Mouse (Mus musculus): Measurements from ENCODE around the gene Lrrc52.
A peak's percentile ranks its signal among the peaks of the same experiment; 100 is the strongest.

Gene Lrrc52

GRCm38 (mm10) chr1:167466765-167467426 is at the start of gene Lrrc52:
TSS of gene Lrrc52 (minus strand) at chr1:167466780.
- DNase-seq (ENCODE audit: low read depth, low spot score) = no peak

DNA sequence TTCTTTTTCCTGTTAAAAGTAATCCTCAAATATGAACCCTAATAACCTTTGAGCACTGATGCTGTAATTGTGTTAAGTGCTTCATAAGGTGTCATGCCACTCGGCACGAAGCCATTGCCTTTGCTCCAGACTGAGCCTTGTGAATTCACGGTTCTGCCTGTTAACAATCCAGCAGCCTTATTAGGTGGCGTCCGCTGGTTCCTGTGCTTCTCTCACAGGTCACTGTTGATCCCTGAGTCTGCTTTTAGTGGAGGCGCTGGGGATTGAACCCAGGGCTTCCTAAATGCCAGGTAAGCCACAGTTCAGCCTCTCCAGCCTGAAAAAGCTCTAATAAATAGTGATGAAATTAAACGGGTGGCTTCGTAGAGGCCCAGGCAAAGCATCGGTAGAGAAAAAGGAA is 45.0 kb upstream of the Lrrc52 start:
- DNase-seq (ENCODE audit: low read depth, low spot score) = no peak

DNA sequence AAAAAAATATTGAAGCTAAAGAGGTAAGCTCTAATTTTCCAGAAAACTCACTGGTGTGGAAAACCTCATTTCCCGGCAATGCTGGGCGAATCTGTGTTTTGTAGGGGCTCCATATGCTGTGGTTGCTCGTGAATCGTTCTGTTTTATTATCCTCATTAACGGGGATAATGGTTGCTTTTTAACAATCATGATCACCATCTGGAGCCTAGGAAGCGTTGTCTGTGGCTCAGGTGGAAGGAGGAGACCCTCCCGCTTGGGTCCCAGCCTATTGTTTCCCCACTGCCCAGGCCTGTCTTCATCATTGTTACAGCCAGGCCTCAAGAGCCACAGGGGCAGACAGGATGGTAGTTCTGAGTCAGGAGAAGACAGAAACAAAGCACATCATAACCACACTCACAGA is 39.5 kb upstream of the Lrrc52 start:
- DNase-seq (ENCODE audit: low read depth, low spot score) = no peak

- DNase-seq (ENCODE audit: low read depth, low spot score) = no peak
Measured at GRCm38 (mm10) chr1:167505427-167505826, 38.8 kb upstream of the Lrrc52 start.

- DNase-seq (ENCODE audit: low read depth, low spot score) = no peak
Measured at GRCm38 (mm10) chr1:167499097-167499850, 32.7 kb upstream of the Lrrc52 start.

- no peak for DNase-seq (ENCODE audit: low read depth, low spot score)
Measured at GRCm38 (mm10) chr1:167497991-167498390, 31.4 kb upstream of the Lrrc52 start.

- no peak for DNase-seq (ENCODE audit: low read depth, low spot score)
Measured at GRCm38 (mm10) chr1:167497560-167497959, 31.0 kb upstream of the Lrrc52 start.

- no peak for DNase-seq (ENCODE audit: low read depth, low spot score)
Measured at GRCm38 (mm10) chr1:167491501-167491900, 24.9 kb upstream of the Lrrc52 start.

GRCm38 (mm10) chr1:167487933-167488332 is 21.4 kb upstream of the Lrrc52 start:
- DNase-seq (ENCODE audit: low read depth, low spot score) = no peak

GRCm38 (mm10) chr1:167486959-167487680 is 20.5 kb upstream of the Lrrc52 start:
- peak; percentile 5 for DNase-seq (ENCODE audit: low read depth, low spot score)

DNA sequence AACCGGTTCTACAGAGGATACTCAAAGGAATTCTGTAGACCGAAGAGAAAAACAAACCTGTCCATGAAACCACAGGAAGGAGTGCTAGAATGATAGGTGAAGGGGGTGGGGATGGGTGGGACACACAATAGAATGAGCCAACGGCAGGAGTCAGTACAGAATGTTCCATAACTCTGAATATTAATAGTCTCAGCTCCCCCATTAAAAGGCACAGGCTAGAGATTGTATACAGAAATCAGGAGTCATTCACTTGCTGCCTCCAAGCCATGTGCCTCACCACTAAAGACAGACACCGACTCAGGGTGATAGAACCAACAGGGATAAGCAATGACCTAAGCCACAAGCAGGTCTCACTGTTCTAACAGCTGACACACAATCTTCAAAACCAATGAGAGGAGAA is 16.3 kb upstream of the Lrrc52 start:
- no peak for DNase-seq (ENCODE audit: low read depth, low spot score)

DNA sequence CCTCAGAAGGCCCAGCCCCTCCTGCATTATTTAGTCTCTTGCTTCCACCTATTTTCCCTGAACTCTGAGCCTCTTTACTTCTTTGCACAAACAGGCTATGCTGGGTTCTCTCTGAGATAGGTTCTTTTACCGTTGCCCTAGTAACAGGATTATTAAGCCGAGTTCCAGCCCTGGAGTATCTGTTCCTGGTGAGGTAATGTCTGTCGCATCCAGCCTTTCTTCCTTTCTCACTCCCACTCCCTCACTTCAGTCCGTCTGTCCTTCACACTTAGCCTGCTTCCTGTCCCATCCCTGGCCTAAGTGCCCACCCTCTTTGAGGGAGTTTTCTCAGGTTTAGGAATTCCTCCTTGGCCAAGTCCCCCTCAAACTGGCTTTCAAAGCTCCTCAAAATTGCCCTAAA is 7.0 kb upstream of the Lrrc52 start:
- no peak for DNase-seq (ENCODE audit: low read depth, low spot score)

DNA sequence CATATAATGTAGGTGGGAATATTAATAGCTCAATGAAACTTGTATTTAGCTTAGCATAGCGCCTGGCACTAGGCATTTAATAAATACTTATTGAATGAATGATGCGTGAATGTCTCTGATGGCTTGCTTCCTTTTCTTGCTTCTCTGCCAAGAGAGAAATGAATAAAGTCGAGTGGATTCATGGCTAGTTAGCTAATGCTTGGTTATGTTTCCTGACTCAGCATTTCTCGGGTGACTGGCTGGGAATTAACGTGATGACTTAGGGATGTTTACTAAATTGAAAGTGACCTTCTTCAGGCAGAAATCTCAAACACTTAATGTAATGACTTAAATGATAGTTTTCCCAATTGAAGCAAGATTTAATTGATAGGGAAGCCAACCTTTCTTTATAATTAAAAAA is 1.3 kb upstream of the Lrrc52 start:
- no peak for DNase-seq (ENCODE audit: low read depth, low spot score)

- DNase-seq (ENCODE audit: low read depth, low spot score) = no peak
Measured at GRCm38 (mm10) chr1:167457311-167457710, 9.3 kb downstream of the Lrrc52 start.

- DNase-seq (ENCODE audit: low read depth, low spot score) = no peak
Measured at GRCm38 (mm10) chr1:167453048-167453447, 13.5 kb downstream of the Lrrc52 start.

DNA sequence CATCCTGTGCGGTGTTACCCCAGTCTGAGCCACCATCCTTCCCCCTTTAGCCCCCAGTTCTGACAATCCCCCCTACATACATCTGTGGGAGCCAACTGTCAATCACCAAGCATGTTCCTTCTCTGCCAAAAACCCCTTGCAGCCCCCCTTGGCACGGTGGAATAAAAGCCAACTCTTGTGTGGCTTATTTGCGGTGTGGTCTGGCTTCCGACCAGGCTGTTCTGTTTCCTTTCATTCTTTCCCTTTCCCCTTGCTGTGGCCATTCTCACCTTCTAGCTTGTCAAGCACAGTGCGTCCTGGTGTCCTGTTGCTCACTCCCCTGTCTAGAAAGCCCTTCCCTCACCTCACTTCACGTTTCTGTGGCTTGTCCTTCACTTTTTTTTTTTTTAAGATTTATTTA is 14.1 kb downstream of the Lrrc52 start:
- DNase-seq (ENCODE audit: low read depth, low spot score) = no peak

DNA sequence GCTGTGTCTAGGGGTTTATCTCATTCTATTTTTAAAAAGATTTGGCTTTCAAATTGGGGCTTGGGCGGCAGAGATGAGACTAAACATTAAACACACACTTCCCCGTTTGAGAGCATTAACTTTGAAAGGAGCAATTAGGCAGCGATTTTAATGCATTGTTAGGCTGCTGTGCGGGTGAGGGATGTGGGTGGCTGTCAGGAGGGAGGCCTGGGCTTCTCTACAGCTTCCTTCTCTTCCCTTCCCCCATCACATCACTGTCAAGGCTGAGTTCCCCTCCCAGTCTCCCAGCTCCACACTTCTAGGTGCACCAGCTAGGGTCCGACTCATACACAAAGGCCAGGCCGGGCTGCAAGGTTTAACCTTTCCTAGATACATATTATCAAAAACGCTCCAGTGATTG is 18.0 kb downstream of the Lrrc52 start:
- DNase-seq (ENCODE audit: low read depth, low spot score) = no peak

GRCm38 (mm10) chr1:167448088-167448487 is 18.5 kb downstream of the Lrrc52 start:
- no peak for DNase-seq (ENCODE audit: low read depth, low spot score)

GRCm38 (mm10) chr1:167446516-167446915 is 20.1 kb downstream of the Lrrc52 start:
- DNase-seq (ENCODE audit: low read depth, low spot score) = no peak

DNA sequence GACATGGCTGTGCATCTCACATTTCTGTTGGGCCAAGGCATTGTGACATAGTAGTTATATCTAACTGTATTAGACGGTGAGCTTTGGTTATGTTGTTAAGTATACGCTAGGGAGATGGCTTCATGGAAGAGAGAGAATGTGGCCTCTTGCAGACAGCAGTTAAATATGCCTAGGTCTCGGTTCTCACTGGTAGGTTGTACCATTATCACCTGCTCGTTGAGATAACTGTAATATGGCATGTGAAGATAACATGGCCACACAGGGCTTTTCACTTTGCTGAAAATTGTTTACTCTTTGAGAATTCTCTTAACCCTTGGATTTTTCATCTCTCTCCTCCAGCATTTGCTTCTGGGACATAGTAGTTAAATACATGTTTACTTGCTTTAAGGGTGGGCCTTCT is 21.4 kb downstream of the Lrrc52 start:
- DNase-seq (ENCODE audit: low read depth, low spot score) = no peak

DNA sequence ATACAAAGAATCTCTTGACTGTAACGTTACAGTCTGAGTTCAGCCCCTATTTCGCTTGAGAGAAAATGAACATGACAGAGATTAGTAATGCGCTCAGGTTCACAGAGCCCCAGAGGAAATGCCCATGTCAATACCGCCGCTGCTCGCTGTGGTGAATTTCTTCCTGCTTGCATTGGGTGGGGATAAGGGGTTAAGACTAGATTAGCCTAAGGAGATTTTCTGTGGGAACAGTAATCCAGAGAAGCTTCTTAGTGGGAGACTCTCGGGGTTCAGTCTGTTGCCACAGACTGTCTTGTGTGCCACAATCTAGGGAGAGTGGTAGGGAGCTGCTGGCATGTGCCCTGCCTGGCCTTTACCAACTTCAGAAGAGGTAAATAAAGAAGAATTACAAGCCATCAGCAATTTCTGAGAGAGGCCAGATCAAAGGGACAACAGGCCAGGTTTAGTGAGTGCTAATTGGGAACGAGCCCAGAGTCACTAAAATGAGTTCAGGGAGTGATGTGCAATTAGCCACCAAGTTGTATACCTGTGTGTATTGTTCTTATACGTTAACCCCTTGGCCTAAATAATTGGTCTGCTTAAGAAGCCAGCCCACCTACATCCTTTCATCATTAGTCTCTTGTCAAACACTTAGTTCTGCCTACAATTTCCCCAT is 28.2 kb downstream of the Lrrc52 start:
- no peak for DNase-seq (ENCODE audit: low read depth, low spot score)

DNA sequence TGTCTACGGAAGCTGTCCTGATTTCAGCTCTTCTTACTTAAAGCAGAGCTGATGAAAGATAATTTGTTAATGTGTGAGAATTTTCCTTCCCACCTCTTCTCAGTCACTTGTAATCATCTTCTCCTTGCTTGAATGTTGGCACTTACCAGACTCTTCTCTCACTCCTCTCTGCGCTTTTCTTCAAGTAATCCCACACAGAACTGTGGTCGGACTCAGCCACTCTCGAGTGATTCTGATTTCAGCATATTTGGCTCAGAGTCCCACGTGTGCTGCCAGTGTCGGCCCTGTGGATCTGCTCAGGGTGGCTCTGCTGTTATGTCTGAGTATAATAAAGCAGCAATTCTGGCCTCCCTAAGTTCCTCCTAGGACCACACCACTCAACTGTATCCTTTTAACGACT is 29.5 kb downstream of the Lrrc52 start:
- no peak for DNase-seq (ENCODE audit: low read depth, low spot score)
